Mouse (Mus musculus) hindbrain, embryonic 12.5 days (tissue): ENCODE data around the gene Drc1. TPM values are rescaled to one million over a fixed set of nuclear protein-coding genes. Genes with fewer than 3 reads are reported as not detected.

Source experiments
- ATAC-seq: fragments of 200-750 bp; cut with Nextera tagmentation; 2 replicates; pipeline ENCODE4 v1.8.0; 2017; ENCODE audit warnings: moderate TSS enrichment; ENCODE audit not compliant: low FRiP score
- H3K27ac ChIP-seq: fragments of 300-500 bp; sonication (generic); 2 replicates; pipeline ENCODE4 v1.5.1; 2016; ENCODE audit warnings: mild to moderate bottlenecking
- H3K27me3 ChIP-seq: fragments of 300-500 bp; sonication (generic); 2 replicates; pipeline ENCODE4 v1.6.1; 2016; ENCODE audit warnings: mild to moderate bottlenecking
- H3K36me3 ChIP-seq: fragments of 300-500 bp; sonication (generic); 2 replicates; pipeline ENCODE4 v1.6.1; 2016; ENCODE audit warnings: mild to moderate bottlenecking
- H3K4me1 ChIP-seq: fragments of 300-500 bp; sonication (generic); 2 replicates; pipeline ENCODE4 v1.6.1; 2016
- H3K4me2 ChIP-seq: fragments of 300-500 bp; sonication (generic); replicated peaks from 2 replicates; pipeline ENCODE4 v1.6.1; 2016; ENCODE audit warnings: mild to moderate bottlenecking
- H3K4me3 ChIP-seq: fragments of 300-500 bp; sonication (generic); 2 replicates; pipeline ENCODE4 v1.5.1; 2016; ENCODE audit warnings: mild to moderate bottlenecking
- H3K9ac ChIP-seq: fragments of 300-500 bp; sonication (generic); 2 replicates; pipeline ENCODE4 v1.6.1; 2016; ENCODE audit warnings: mild to moderate bottlenecking, moderate library complexity
- H3K9me3 ChIP-seq: fragments of 300-500 bp; sonication (generic); replicated peaks from 2 replicates; pipeline ENCODE4 v1.6.1; 2016; ENCODE audit warnings: mild to moderate bottlenecking
- WGBS: fragments of 180-500 bp; shearing (Covaris S2); methylation state at CpG from one replicate; pipeline ENCODE4 v1.1.7; 2016; 5-methylcytosine and 5-hydroxymethylcytosine counted together
- polyA plus RNA-seq: library from polyadenylated mRNA; unstranded; fragments of >200 nt; fragmentation: Nextera tagmentation; extraction: Ambion mirVana; gene quantifications from 2 replicates; pipeline ENCODE4 v1.2.1, GENCODE M21; 2016

Gene Drc1
- 2.1 and 3.6 TPM in 2 replicates for polyA plus RNA-seq

GRCm38 (mm10) chr5:30281291-30281732, at the start of gene Drc1:
Gene Drc1, plus strand, starts transcription at chr5:30281388.
- peak within 1 kb of the TSS; percentile 62 for H3K9ac ChIP-seq
- 0 out of 2 replicates have a peak within 1 kb of the TSS, but pooled peaks have one; percentile 30 for H3K27ac ChIP-seq
- 3% methylated on average over 26 of the region's 26 CpGs for WGBS
- H3K4me3 ChIP-seq = peak within 1 kb of the TSS; percentile 51
- no peaks in the 10 kb centered on the region; the same call in 1 of the 2 replicates for H3K9me3 ChIP-seq
- ATAC-seq = peak; percentile 89
- H3K4me1 ChIP-seq = peaks cover 10% of the 10 kb centered on the region
- no peaks in the 10 kb centered on the region for H3K36me3 ChIP-seq
- no peaks in the 10 kb centered on the region for H3K27me3 ChIP-seq
- peak within 1 kb of the TSS; percentile 72 for H3K4me2 ChIP-seq

DNA sequence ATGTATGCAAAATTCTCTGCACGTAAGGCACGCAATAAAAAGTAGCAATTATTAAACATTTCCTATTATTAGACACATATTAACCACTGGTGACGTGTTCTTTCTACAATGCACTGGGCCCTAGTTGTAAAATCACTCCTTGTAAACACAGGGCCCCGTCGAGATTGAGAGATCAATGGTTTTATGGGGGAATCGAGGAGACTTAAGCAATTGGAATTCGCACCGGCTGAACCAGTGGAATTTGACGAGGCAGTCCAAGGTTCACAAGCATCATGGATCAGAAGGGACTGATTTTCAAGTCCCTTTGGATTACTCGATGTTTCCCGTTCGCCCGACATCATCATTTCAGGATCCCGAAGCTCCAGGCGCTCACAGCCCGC, 49.3 kb upstream of the Drc1 start:
- Histone ChIP-seq H3K4me1 (peaks cover 26% of the 10 kb centered on the region), H3K36me3 (peaks cover 5% of the 10 kb centered on the region), H3K27ac (peak overlapping the region; percentile 93), H3K27me3 (no peaks in the 10 kb centered on the region), H3K9me3 (no peaks in the 10 kb centered on the region), H3K4me2 (peak overlapping the region; percentile 79), H3K9ac (peak overlapping the region; percentile 66), H3K4me3 (peak overlapping the region; percentile 79)
- no peak for ATAC-seq
- 50% methylated on average over 16 of the region's 16 CpGs for WGBS

DNA sequence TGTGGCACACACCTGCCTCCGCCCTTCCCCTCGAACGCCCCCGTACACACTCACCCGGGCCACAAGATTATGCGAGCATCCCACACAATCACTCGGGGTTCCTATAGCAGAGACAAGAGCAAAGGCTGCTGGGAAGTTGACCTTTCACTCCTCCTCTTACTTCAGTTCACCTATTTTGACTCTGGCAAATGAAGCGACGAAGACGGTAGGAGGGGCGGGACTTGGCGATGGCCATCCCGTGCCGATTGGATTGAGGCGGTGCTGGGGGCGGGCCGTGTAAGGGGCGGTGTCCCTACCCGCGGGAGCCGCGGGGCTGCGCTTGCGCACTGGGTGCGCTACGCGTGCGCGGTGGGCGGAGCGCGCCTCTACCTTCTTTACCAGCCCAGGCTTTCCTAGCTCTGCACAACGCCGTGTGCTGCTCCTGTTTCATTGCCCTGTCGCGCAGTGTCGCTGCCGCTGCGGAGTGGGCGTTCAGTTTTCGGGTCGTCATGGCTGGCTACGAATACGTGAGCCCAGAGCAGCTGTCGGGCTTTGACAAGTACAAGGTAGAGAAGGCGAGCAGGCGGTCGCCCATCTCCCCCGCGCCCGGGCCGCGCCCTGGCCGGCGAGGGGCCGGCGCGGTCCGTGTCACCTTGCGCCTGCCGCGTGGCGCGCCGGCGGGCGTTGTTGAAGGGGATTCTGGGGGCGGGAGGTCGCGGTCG, 48.8 kb upstream of the Drc1 start, which contains the start of gene Selenoi:
Gene Selenoi, plus strand, starts transcription at position 311 of the 701 bp plus-strand sequence.
- WGBS = 4% methylated on average over 70 of the region's 71 CpGs
- H3K4me2 ChIP-seq = peak within 1 kb of the TSS; percentile 79
- H3K36me3 ChIP-seq = peaks cover 5% of the 10 kb centered on the region
- peak; percentile 100 for ATAC-seq
- H3K9ac ChIP-seq = peak within 1 kb of the TSS; percentile 86
- H3K9me3 ChIP-seq = no peaks in the 10 kb centered on the region
- peaks cover 26% of the 10 kb centered on the region for H3K4me1 ChIP-seq
- peak within 1 kb of the TSS; percentile 93 for H3K27ac ChIP-seq
- peak within 1 kb of the TSS; percentile 79 for H3K4me3 ChIP-seq
- no peaks in the 10 kb centered on the region for H3K27me3 ChIP-seq

DNA sequence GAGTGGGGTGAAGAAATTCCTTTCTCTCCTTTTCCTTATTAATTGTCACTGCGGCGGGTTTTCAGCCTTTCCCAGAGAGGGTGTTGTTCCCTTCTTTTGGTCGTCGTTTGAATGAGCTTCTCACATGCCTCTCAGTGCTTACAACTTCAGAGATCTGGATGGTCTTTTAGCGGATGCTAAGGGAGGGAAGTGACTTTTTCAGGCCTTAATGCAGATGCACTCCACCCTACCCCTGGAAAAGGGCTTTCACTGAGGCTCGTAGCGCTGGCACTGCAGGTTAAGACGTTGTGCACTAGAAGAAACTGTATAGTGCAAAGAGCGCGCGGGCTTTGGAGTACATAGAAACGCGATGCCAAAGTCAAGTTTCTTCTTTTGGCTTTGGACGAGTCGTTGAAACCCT, 48.1 kb upstream of the Drc1 start:
- H3K4me1 ChIP-seq = peaks cover 26% of the 10 kb centered on the region
- ATAC-seq = no peak
- 3% methylated on average over 15 of the region's 15 CpGs for WGBS

DNA sequence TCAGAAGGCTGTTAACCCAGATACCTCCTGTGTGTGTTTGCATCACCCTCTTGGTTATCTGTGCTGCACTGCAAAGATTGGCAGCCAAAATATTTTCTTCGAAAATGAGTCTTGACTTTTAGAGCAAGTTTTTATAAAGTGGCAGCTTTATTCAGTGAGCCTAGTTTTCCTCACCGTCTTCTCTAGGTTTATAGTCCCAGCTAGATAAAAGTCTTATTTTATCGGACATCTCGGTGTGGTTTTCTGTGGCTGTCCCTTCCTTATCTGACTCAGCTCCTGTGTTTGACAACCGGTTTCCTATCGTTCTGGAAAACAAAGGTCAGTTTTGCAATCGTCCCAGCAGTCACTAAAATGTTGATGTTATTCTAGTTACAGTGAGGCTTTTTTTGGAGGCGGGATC, 47.2 kb upstream of the Drc1 start:
- Histone ChIP-seq H3K9ac (peak overlapping the region; percentile 86), H3K4me3 (peak overlapping the region; percentile 79)
- 69% methylated on average over 8 of the region's 8 CpGs for WGBS

More for the DNA sequence above, 48.1 kb upstream of the Drc1 start:
- Histone ChIP-seq H3K4me3 (peak overlapping the region; percentile 79), H3K4me2 (peak overlapping the region; percentile 79), H3K36me3 (peaks cover 5% of the 10 kb centered on the region), H3K27me3 (no peaks in the 10 kb centered on the region), H3K27ac (peak overlapping the region; percentile 93), H3K9me3 (no peaks in the 10 kb centered on the region), H3K9ac (peak overlapping the region; percentile 86)

DNA sequence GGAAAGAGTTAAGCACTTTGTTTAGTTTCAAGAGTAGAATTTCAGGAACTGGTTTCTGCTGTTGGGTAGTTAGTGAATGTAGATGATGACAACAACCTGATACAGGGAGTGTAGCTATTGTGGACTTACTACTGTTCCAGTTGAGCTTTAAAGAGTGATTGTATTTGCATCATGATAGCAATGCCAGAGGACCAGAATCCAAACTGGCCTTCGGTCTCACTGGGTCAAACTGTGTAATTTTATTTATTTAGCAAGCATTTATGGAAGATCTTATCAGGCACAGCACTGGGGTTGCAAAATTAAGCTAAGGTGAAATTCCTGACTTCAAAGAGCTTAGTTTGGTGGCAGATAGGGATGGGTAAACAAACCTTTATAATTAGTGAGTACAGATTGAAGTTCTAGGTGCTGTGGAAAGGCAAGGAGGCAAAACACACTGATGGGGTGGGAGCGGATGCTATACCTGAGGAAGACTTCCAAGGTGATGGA, 45.5 kb upstream of the Drc1 start:
- 94% methylated on average over 2 of the region's 2 CpGs for WGBS
- Histone ChIP-seq H3K4me1 (peaks cover 26% of the 10 kb centered on the region), H3K27ac (no peak overlapping the region), H3K9ac (no peak overlapping the region), H3K9me3 (no peaks in the 10 kb centered on the region), H3K36me3 (no peaks in the 10 kb centered on the region), H3K4me2 (no peak overlapping the region), H3K4me3 (no peak overlapping the region), H3K27me3 (no peaks in the 10 kb centered on the region)
- ATAC-seq = no peak

More for the DNA sequence above, 47.2 kb upstream of the Drc1 start:
- Histone ChIP-seq H3K4me1 (peaks cover 26% of the 10 kb centered on the region), H3K9me3 (no peaks in the 10 kb centered on the region), H3K36me3 (peaks cover 5% of the 10 kb centered on the region), H3K27me3 (no peaks in the 10 kb centered on the region), H3K27ac (no peak overlapping the region), H3K4me2 (peak overlapping the region; percentile 79)
- no peak for ATAC-seq

- Histone ChIP-seq H3K4me1 (peaks cover 16% of the 10 kb centered on the region), H3K9ac (no peak overlapping the region), H3K27me3 (no peaks in the 10 kb centered on the region), H3K4me2 (no peak overlapping the region), H3K27ac (no peak overlapping the region), H3K9me3 (no peaks in the 10 kb centered on the region), H3K4me3 (no peak overlapping the region), H3K36me3 (no peaks in the 10 kb centered on the region)
- ATAC-seq = no peak
- 97% methylated on average over 5 of the region's 5 CpGs for WGBS
Observed at GRCm38 (mm10) chr5:30238533-30238932, 42.7 kb upstream of the Drc1 start.

DNA sequence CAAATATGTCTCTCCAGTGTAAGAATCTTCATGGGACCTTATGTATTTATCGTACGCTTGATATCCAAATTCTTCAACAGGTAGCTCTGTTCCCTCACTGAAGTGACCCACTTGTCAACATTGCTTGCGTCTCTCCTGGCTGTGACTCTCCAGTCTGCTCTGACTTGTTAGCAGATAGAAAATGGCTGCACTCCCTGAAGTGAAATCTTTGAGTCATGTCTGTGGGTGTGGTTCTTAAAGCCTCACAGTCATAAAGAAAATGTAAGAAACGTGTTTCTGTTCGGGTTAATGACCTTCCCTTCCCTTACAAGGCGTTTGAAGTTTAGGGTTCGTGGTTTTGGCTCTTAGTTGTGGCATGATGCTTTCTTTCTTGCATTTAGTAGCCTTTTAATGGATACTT, 40.6 kb upstream of the Drc1 start:
- Histone ChIP-seq H3K9me3 (no peaks in the 10 kb centered on the region), H3K4me2 (no peak overlapping the region), H3K27me3 (no peaks in the 10 kb centered on the region), H3K36me3 (no peaks in the 10 kb centered on the region), H3K4me1 (peaks cover 12% of the 10 kb centered on the region), H3K27ac (no peak overlapping the region), H3K9ac (no peak overlapping the region), H3K4me3 (no peak overlapping the region)
- ATAC-seq = no peak
- WGBS = 93% methylated on average over 7 of the region's 7 CpGs

GRCm38 (mm10) chr5:30242410-30242809, 38.8 kb upstream of the Drc1 start:
- Histone ChIP-seq H3K27ac (no peak overlapping the region), H3K27me3 (no peaks in the 10 kb centered on the region), H3K4me3 (no peak overlapping the region), H3K9me3 (no peaks in the 10 kb centered on the region), H3K36me3 (no peaks in the 10 kb centered on the region), H3K4me1 (peaks cover 12% of the 10 kb centered on the region), H3K4me2 (no peak overlapping the region), H3K9ac (no peak overlapping the region)
- 76% methylated on average over 1 of the region's 1 CpGs for WGBS
- ATAC-seq = no peak

DNA sequence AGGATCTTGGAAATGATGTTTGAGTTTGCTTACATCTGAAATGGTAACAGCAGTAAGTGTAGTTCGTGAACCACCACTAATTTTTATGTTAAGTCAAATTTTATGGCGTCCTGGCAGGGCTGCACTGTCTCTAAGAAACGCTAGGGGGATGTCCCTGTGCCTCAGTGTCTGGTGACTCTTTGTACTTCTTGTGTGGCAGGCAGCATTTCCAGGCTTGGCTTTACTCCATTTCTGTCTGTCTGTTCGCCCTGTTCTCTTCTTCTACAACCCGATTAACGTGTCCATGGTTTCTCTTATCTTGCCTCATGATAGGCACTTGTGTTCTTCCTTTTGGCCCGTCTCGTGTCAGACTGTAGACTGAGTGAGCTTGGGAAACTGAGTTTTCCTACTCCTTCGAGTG, 37.4 kb upstream of the Drc1 start:
- no peak overlapping the region for H3K27ac ChIP-seq
- 75% methylated on average over 9 of the region's 9 CpGs for WGBS
- no peak overlapping the region for H3K4me3 ChIP-seq
- peaks cover 12% of the 10 kb centered on the region for H3K4me1 ChIP-seq
- no peak overlapping the region for H3K4me2 ChIP-seq
- H3K36me3 ChIP-seq = 0 out of 2 replicates have a peak, but pooled peaks cover 2% of the 10 kb centered on the region
- H3K9ac ChIP-seq = no peak overlapping the region
- no peaks in the 10 kb centered on the region for H3K27me3 ChIP-seq
- H3K9me3 ChIP-seq = no peaks in the 10 kb centered on the region
- ATAC-seq = no peak

GRCm38 (mm10) chr5:30245861-30246416, 35.2 kb upstream of the Drc1 start:
- Histone ChIP-seq H3K4me2 (no peak overlapping the region), H3K27me3 (no peaks in the 10 kb centered on the region), H3K4me3 (no peak overlapping the region), H3K4me1 (peaks cover 12% of the 10 kb centered on the region), H3K9me3 (no peaks in the 10 kb centered on the region), H3K36me3 (peaks cover 8% of the 10 kb centered on the region; the same call in 1 of the 2 replicates), H3K27ac (no peak overlapping the region), H3K9ac (no peak overlapping the region)
- ATAC-seq = no peak
- 90% methylated on average over 9 of the region's 9 CpGs for WGBS

DNA sequence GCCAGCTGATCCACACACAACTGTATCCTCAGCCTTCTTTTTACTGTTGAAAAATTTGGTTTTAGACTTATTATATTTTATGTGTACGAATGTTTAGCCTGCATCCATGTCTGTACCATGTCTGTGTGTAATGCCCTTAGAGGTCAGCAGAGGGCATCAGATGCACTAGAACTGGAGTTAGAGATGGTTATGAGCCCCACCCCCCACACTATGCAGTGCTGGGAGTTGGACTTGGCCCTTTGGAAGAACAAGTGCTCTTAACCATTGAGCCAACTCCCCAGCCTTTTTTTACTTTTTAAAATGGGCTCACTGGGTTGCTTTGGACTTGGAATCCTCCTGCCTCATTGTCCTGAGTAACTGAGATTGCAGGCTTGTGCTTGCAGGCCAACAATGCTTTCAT, 33.5 kb upstream of the Drc1 start:
- 100% methylated on average over 1 of the region's 1 CpGs for WGBS
- Histone ChIP-seq H3K27me3 (no peaks in the 10 kb centered on the region), H3K36me3 (peaks cover 17% of the 10 kb centered on the region), H3K9me3 (no peaks in the 10 kb centered on the region), H3K9ac (no peak overlapping the region), H3K4me1 (peaks cover 10% of the 10 kb centered on the region), H3K27ac (no peak overlapping the region), H3K4me2 (no peak overlapping the region), H3K4me3 (no peak overlapping the region)
- no peak for ATAC-seq
